Mouse (Mus musculus) bone marrow, adult 2 months (tissue): ENCODE data around the gene D130040H23Rik. TPM values are rescaled to one million over a fixed set of nuclear protein-coding genes. Genes with fewer than 3 reads are reported as not detected.
"Not testable (repeated sequence)": the region's sequence is repeated elsewhere in the genome, so short reads cannot be mapped to it uniquely, and the experiment has no call there.

Experiments used
- H3K27ac ChIP-seq: fragments of 200-500 bp; 2 replicates; pipeline ENCODE4 v1.5.1; 2012; ENCODE audit warnings: low read depth, mild to moderate bottlenecking, control low read depth, inconsistent platforms, low read length; ENCODE audit not compliant: control insufficient read depth, poor library complexity, insufficient read depth
- H3K4me1 ChIP-seq: fragments of 200-500 bp; 2 replicates; pipeline ENCODE4 v1.6.1; 2011; ENCODE audit warnings: low read length; ENCODE audit not compliant: control insufficient read depth, insufficient read depth
- H3K4me3 ChIP-seq: fragments of 200-500 bp; replicated peaks from 2 replicates; pipeline ENCODE3; 2011; ENCODE audit warnings: mild to moderate bottlenecking, low read depth, low read length, control low read depth; ENCODE audit not compliant: control insufficient read depth
- CTCF ChIP-seq: fragments of 200-500 bp; IDR thresholded peaks from 2 replicates; pipeline ENCODE4 v1.5.1; 2011; ENCODE audit warnings: low read length, control low read depth; ENCODE audit not compliant: control insufficient read depth, insufficient read depth
- POLR2A ChIP-seq: fragments of 200-500 bp; IDR thresholded peaks from 2 replicates; pipeline ENCODE4 v1.6.1; 2011; ENCODE audit warnings: low read depth, mild to moderate bottlenecking, control low read depth, low read length, borderline replicate concordance; ENCODE audit not compliant: control insufficient read depth
- WGBS: fragments of 180-500 bp; shearing (Covaris S2); methylation state at CpG from one replicate; pipeline ENCODE4 v1.1.7; 2018; 5-methylcytosine and 5-hydroxymethylcytosine counted together
- polyA plus RNA-seq: library from polyadenylated mRNA; stranded (reverse); fragments of >200 nt; gene quantifications from 2 replicates; pipeline ENCODE4 v1.2.4, GENCODE M21; 2011; ENCODE audit warnings: low replicate concordance; ENCODE audit not compliant: missing spikeins, insufficient read depth, insufficient read length

Gene D130040H23Rik
- polyA plus RNA-seq: 5.0 and 5.6 TPM in 2 replicates

GRCm38 (mm10) chr8:69270386-69271202 is at the start of gene D130040H23Rik:
D130040H23Rik (plus strand) TSS chr8:69271080.
- peak within 1 kb of the TSS; percentile 63 for H3K4me3 ChIP-seq
- TF ChIP-seq CTCF: no peak
- TF ChIP-seq POLR2A: no peak
- H3K4me1 ChIP-seq: no peaks in the 10 kb centered on the region; the same call in 1 of the 2 replicates
- H3K27ac ChIP-seq: no peak within 1 kb of the TSS
- 7% methylated on average over 12 of the region's 12 CpGs for WGBS

- Histone ChIP-seq H3K27ac (no peak overlapping the region), H3K4me1 (no peaks in the 10 kb centered on the region), H3K4me3 (no peak overlapping the region)
- TF ChIP-seq CTCF (no peak), POLR2A (no peak)
- WGBS: 75% methylated on average over 2 of the region's 2 CpGs
Observed at GRCm38 (mm10) chr8:69242541-69242940, 28.3 kb upstream of the D130040H23Rik start.

- Histone ChIP-seq H3K4me3 (no peak overlapping the region), H3K27ac (no peak overlapping the region), H3K4me1 (no peaks in the 10 kb centered on the region; the same call in 1 of the 2 replicates)
- TF ChIP-seq CTCF (no peak), POLR2A (no peak)
- 52% methylated on average over 4 of the region's 4 CpGs for WGBS
Observed at GRCm38 (mm10) chr8:69268525-69268924, 2.4 kb upstream of the D130040H23Rik start.

DNA sequence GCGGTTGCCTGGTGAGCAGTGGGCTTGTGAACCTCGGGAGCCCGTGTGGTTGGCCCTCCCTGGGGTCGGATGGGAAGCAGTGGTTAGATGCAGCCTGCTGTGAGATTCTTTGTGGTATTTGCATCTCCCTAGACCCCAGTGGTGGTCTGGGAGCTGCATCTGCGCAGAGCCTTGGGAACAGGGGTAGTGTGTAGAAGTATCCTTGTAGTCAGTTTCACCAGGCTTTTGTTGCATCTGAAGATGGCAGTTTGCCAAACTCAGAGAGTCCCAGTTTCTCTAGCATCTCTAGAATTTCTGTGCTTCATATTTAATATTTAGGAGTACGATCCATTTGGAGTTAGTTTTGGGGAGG is 299 bp downstream of the D130040H23Rik start:
- peak overlapping the region; percentile 63 for H3K4me3 ChIP-seq
- H3K4me1 ChIP-seq: no peaks in the 10 kb centered on the region; the same call in 1 of the 2 replicates
- TF ChIP-seq CTCF (no peak), POLR2A (no peak)
- no peak overlapping the region for H3K27ac ChIP-seq
- 14% methylated on average over 6 of the region's 6 CpGs for WGBS

DNA sequence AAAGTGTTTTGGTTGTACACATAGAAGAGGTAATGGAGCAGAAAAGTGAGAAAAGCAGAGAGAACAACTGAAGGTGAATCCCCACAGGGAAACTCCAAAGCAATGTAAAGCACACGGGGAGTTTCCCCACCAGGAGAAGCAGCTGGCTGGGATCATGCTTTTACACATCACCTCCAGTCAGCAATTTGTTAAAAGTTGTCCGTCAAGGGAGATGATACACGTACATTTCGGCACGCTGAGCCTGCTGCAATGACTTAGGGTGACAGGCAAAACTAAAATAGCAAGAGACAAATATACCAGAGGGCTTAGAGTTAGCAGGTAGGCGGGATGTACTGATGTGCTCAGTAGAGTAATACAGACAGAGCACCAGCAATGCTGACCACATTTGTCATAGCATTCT is 1.6 kb downstream of the D130040H23Rik start:
- Histone ChIP-seq H3K4me3 (no peak overlapping the region), H3K4me1 (no peaks in the 10 kb centered on the region; the same call in 1 of the 2 replicates), H3K27ac (no peak overlapping the region)
- 86% methylated on average over 6 of the region's 6 CpGs for WGBS
- TF ChIP-seq CTCF: no peak

GRCm38 (mm10) chr8:69324771-69325170 is 53.9 kb downstream of the D130040H23Rik start:
- Histone ChIP-seq H3K4me1 (no peaks in the 10 kb centered on the region), H3K4me3 (no peak overlapping the region), H3K27ac (no peak overlapping the region)
- 78% methylated on average over 2 of the region's 2 CpGs for WGBS
- TF ChIP-seq CTCF (no peak), POLR2A (no peak)

DNA sequence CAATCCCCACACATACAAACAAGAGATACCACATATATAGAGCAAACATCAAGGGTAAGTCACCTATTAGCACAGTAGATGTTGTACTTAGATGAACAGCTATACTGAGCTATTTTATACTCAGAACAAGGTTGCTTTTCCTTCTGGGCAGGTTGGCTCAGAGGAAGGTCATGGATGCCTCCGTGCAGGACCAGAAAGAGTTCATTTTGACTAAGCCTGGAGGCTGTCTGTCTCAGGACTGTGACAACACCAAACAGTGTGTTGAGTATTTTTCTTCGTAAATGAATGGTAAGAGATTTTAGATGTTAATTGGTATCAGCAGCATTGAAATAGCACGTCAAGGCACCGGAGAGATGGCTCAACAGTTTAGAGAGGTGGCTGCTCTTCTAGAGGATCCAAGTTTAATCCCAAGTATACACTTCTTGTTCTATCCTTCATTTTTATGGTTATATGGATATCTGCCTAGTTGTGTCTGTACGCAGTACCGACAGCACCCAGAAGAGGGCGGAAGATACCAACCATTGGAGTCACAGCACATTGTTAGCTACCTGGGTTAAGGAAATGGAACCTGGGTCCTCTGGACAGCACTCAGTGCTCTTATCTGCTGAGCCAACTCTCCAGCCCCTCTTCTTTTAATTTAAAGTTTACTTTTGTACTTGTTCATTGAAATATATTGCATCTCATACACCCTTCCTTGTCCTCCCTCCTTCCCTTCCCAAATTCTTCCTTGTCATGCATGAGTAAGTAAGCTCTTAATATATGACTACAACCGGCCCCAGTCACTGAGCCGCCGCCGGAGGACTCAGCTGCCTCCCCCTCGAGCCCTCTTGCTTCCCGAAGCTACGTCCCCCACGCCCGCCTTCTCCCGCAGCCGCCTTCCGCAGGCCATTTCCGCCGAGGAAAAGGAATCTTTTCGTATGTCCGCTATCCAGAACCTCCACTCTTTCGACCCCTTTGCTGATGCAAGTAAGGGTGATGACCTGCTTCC is 57.7 kb downstream of the D130040H23Rik start:
- Histone ChIP-seq H3K4me1 (no peaks in the 10 kb centered on the region), H3K4me3 (no peak overlapping the region), H3K27ac (no peak overlapping the region)
- 9% methylated on average over 24 of the region's 24 CpGs for WGBS
- TF ChIP-seq CTCF (peak; percentile 62), POLR2A (no peak)

GRCm38 (mm10) chr8:69329289-69329688 is 58.4 kb downstream of the D130040H23Rik start:
- not testable (repeated sequence) for H3K4me1 ChIP-seq, H3K4me3 ChIP-seq, H3K27ac ChIP-seq
- WGBS: 18% methylated on average over 6 of the region's 6 CpGs

Other genes starting within 250 kb of the D130040H23Rik start
- gene Zfp930, start 62.0 kb upstream of the D130040H23Rik start, polyA plus RNA-seq: 4.5 and 7.3 TPM in 2 replicates
- gene Gm9495, start 182.5 kb downstream of the D130040H23Rik start, polyA plus RNA-seq: not detected in 2 replicates